ENCODE assay signal across 8 mouse cellular contexts in the genomic region with DNA sequence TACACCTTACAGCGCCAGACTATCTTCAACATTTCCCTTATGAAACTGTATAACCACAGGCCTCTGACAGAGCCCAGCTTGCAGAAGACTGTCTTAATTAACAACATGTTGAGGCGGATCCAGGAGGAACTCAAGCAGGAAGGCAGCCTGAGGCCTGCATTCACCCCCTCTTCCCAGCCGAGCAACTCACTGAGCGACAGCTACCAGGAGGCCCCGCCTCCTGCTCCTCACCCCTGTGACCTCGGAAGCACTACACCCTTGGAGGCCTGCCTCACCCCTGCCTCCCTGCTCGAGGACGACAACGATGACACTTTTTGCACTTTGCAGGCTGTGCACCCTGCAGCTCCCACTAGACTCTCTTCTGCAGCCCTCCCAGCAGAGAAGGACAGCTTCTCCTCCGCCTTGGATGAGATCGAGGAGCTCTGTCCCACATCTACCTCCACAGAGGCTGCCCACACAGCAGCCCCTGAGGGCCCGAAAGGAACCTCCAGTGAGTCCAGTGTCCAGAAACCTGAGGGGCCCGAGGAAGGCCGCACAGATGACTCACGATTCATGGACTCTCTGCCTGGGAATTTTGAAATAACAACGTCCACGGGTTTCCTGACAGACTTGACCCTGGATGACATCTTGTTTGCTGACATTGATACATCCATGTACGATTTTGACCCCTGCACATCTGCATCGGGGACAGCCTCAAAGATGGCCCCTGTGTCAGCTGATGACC.
DNase-seq lines count a peak whose midpoint lies in the region; ATAC-seq and TF ChIP-seq lines count a peak whose summit lies in the region.

No protein-coding gene starts in this region.

- H3K4me2 ChIP-seq in lung, embryonic 14.5 days, result no peak overlapping the region
- no peak overlapping the region for H3K4me2 ChIP-seq in midbrain, embryonic 12.5 days (replicated peaks)

- DNase-seq in lung, embryonic 14.5 days, result no peak
- no peak for DNase-seq in lung, postnatal 14 days
- DNase-seq in embryo, embryonic 10.5 days (ENCODE audit: low spot score), result peak; percentile 76
- DNase-seq in kidney, adult 9 months, result peak; percentile 40
- DNase-seq in layer of hippocampus, postnatal 14 days (ENCODE audit: low spot score in 2 of 2), result no peak
- no peak for DNase-seq in left cerebral cortex, adult 8-10 months (ENCODE audit: low spot score in 2 of 2)
- DNase-seq in frontal cortex, postnatal 14 days (ENCODE audit: low spot score in 2 of 2), result no peak

- ATAC-seq in lung, embryonic 14.5 days (ENCODE audit: insufficient read depth), result no peak
- ATAC-seq in midbrain, embryonic 12.5 days (ENCODE audit: low FRiP score, low read depth), result no peak

- no peaks in the 10 kb centered on the region for H3K9me3 ChIP-seq in lung, embryonic 14.5 days (ENCODE audit: low read depth, low read length)
- no peaks in the 10 kb centered on the region for H3K9me3 ChIP-seq in midbrain, embryonic 12.5 days

- no peak for TF ChIP-seq CTCF in lung, embryonic 14.5 days (IDR thresholded peaks at IDR 0.05; ENCODE audit: low read depth)

- peaks cover 31% of the 10 kb centered on the region for H3K36me3 ChIP-seq in lung, embryonic 14.5 days (ENCODE audit: insufficient read depth)
- peaks cover 10% of the 10 kb centered on the region for H3K36me3 ChIP-seq in midbrain, embryonic 12.5 days

- WGBS in lung, embryonic 14.5 days, result 39% methylated on average over 19 of the region's 19 CpGs
- 40% methylated on average over 19 of the region's 19 CpGs for WGBS in midbrain, embryonic 12.5 days

- no peak overlapping the region for H3K9ac ChIP-seq in lung, embryonic 14.5 days
- H3K9ac ChIP-seq in midbrain, embryonic 12.5 days (replicated peaks), result peak overlapping the region; percentile 24; the same call in 1 of the 2 replicates

- no peak overlapping the region for H3K4me3 ChIP-seq in lung, embryonic 14.5 days (ENCODE audit: low read depth, low read length)
- H3K4me3 ChIP-seq in midbrain, embryonic 12.5 days, result no peak overlapping the region

- peak overlapping the region; percentile 36; the same call in 1 of the 2 replicates for H3K27ac ChIP-seq in lung, embryonic 14.5 days (ENCODE audit: low read depth)
- 0 out of 2 replicates have a peak overlapping the region, but pooled peaks have one; percentile 25 for H3K27ac ChIP-seq in midbrain, embryonic 12.5 days (replicated peaks)

- H3K4me1 ChIP-seq in lung, embryonic 14.5 days (ENCODE audit: insufficient read depth), result peaks cover 29% of the 10 kb centered on the region
- peaks cover 77% of the 10 kb centered on the region for H3K4me1 ChIP-seq in midbrain, embryonic 12.5 days

- no peaks in the 10 kb centered on the region for H3K27me3 ChIP-seq in lung, embryonic 14.5 days (ENCODE audit: insufficient read depth, low read length)
- H3K27me3 ChIP-seq in midbrain, embryonic 12.5 days, result no peaks in the 10 kb centered on the region

Comparison
In these comparisons a context has a peak if more than half of its experiments do, and no peak if none do; other contexts are left out.
1. DNase-seq: peak in embryo, embryonic 10.5 days (single experiment) and kidney, adult 9 months (single experiment); none in lung, embryonic 14.5 days (single experiment), lung, postnatal 14 days (single experiment), layer of hippocampus, postnatal 14 days (0 of 2), left cerebral cortex, adult 8-10 months (0 of 2) and frontal cortex, postnatal 14 days (0 of 2).